Mouse (Mus musculus): Measurements from ENCODE around the gene Lix1l.
"Not testable (repeated sequence)": the region's sequence is repeated elsewhere in the genome, so short reads cannot be mapped to it uniquely, and the experiment has no call there.

Lix1l gene

DNA sequence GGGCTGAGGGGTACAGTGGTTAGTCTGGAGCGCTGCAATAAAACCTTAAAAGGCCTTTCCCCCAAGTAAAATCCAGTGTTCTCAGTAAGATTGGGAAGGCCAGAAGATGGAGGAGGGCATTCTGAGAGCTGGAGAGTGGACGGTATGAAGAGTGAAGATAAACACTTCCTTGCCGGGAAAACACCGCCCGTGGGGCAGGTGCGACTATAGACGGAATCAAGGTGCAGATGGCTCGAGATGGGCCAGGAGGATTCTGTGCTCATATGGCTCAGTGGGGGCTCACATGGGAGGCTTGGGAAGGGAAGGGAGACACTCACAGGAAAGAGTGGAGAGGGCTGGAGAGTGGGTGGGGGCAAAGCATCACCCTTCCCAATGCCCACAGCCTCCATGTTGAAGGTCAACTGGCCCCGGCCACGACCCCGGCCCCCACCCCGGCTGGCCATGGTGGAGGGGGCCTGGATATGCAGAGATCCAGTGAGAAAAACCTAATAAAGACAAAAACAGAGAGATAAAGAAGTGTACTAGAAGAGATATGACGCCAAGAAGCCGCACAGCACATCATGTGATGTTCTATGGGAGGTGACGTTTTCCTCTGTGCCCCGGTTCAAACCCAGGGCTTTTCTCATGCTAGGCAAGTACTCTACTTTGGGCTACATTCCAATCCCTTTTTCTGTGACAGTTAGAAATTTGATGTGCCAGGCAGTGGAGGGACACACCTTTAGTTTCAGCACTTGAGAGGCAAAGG is 19.0 kb upstream of the Lix1l start:
- DNase-seq (ENCODE audit: low read depth, low spot score), result no peak

DNA sequence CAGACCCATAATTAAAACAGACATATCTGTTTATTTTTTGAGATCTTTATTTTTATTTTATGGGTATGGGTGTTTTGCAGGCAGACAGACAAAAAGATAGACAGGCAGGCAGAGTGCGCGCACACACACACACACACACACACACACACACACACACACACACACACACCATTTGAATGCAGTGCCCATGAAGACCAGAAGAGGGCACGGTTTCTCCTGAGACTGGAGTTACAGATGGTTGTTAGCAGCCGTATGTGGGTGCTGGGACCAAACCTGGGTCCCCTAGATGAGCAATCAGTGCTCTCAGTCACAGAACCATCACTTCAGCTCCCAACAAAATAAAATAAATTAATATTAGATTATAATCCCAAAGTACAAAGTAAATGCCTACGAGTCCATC is 17.6 kb upstream of the Lix1l start:
- DNase-seq (ENCODE audit: low read depth, low spot score), result no peak

GRCm38 (mm10) chr3:96590657-96591056 is 10.3 kb upstream of the Lix1l start:
- DNase-seq (ENCODE audit: low read depth, low spot score), result no peak

- peak; percentile 68 for DNase-seq (ENCODE audit: low read depth, low spot score)
Observed at GRCm38 (mm10) chr3:96593374-96593773, 7.6 kb upstream of the Lix1l start.

DNA sequence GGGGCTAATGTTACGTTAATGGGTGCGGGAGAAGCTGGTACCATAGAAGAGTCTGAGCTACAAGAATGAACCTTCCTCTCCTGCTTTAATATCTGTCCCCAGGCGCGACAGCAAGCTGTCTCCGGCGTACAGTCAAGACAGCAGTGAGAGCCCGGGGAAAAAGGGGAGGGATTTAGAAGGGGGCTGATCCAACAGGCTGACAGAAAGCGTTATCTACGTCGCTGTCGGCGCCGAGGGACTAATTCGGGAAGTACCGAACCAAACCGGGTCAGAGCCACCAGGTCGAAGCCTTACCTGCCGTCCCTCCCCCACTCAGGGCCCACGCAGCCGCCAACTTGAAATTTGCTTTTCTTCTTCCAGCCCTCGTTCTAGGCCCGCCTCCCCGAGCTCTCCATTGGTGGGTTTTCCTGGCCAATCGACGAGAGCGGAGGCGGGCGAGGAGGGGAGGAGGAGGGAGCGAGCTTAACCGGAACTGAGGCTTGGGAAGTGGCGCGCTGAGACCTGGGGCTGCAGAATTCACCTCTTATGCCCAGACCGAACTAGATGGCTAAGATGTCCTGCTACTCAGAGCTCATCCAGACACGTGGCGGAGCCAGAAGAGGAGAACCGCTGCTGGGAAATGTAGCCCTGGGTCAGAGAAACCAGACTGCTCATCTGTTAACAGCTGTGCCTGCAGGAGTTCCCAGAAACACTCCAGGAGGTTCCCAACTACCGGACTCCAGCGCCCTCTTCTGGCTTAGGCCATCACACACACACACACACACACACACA is 7.0 kb upstream of the Lix1l start, which contains the start of gene Polr3gl:
TSS of gene Polr3gl (minus strand) at position 392 of the 771 bp plus-strand sequence.
- peak; percentile 98 for DNase-seq (ENCODE audit: low read depth, low spot score)

DNA sequence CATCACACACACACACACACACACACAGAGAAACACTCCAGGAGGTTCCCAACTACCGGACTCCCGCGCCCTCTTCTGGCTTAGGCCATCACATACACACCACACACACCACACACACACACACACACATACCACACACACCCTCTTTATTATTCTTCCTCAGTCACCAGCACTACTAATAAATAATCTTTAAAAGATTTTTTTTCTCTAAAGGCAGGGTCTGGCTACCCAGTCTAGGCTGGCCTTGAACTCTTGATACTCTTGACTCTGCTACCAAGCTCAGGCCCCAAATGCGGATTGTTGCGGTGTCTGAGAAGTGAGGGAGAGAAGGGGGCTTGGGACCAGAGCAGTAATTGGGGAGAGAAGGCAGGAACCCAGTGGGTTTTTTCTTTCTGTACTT is 6.1 kb upstream of the Lix1l start:
- DNase-seq (ENCODE audit: low read depth, low spot score), result no peak

DNA sequence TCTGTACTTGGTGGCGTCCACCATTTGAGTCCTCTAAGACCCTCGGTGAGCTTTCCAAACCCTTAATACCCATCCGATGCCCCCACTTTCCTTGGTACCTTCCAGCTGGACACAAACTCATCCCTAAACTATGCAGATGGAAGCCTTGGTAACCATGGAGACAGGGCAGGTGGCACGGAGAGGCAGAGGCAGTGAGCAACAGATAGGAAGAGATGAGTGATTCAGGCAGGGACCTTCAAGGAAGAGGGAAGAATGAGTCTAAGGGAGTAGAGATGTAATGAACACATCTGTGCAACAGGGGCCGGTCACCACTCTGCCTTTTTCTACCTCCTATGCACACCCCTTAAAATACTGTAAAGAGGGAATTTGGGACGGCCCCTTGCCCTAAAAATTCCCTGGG is 5.3 kb upstream of the Lix1l start:
- DNase-seq (ENCODE audit: low read depth, low spot score), result peak; percentile 91

DNA sequence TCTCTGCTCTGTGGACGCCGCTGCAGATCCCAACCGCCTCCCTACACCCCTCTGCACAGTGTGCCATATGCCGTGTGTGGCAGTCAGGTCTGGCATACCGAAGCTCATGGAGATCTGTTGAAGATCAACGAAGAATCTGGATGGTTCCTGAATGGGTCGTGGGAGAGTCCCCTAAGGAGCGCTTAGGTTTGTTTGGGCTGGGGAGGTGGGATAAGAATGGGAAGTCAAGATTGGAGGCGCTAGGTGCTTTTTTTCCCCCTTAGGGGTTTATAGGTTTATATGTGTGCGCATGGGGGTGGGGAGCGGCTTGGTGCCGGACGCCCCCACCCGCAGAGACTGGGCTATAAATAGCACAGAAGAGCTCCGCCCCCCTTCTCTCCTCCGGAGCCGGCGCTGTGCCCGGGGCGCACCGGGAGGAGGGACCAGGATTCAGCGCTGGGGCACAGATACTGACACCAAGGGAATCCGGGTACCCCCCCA is 4.7 kb upstream of the Lix1l start, which contains the start of gene Ankrd34a:
TSS of gene Ankrd34a (plus strand) at position 409 of the 480 bp plus-strand sequence.
- peak; percentile 94 for DNase-seq (ENCODE audit: low read depth, low spot score)

GRCm38 (mm10) chr3:96596855-96597254 is 4.1 kb upstream of the Lix1l start:
- DNase-seq (ENCODE audit: low read depth, low spot score), result peak; percentile 79

GRCm38 (mm10) chr3:96597435-96597891 is 3.5 kb upstream of the Lix1l start:
- peak; percentile 69 for DNase-seq (ENCODE audit: low read depth, low spot score)

DNA sequence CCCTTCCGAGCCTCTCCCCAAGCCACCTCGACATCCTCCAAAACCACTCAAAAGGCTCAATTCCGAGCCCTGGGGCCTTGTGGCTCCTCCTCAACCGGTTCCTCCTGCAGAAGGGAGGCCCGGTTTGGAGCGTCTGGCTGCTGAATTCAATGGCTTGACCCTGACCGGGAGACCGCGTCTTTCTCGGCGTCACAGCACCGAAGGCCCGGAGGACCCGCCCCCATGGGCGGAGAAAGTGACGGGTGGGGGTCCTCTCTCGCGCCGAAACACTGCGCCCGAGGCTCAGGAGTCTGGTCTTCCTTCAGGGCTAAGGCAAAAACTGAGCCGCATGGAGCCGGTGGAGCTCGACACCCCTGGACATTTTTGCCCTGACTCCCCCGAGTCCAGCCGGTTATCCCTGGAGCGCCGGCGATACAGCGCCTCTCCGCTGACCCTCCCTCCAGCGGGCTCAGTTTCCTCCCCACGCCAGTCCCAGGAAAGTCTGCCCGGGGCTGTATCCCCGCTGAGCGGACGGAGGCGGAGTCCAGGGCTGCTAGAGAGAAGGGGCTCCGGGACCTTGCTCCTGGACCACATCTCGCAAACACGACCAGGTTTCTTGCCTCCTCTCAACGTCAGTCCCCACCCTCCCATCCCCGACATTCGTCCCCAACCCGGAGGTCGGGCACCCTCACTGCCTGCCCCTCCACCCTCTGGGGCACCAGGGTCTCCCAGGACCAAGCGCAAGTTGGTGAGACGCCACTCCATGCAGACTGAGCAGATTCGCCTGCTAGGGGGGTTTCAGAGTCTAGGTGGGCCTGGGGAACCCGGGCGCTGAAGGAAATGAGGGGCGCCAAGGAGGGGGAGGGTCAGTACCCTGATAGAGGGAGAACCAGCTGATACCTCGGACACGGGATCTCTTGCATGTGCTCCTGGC is 2.5 kb upstream of the Lix1l start:
- peak; percentile 76 for DNase-seq (ENCODE audit: low read depth, low spot score)

- peak; percentile 36 for DNase-seq (ENCODE audit: low read depth, low spot score)
Observed at GRCm38 (mm10) chr3:96599069-96599393, 1.9 kb upstream of the Lix1l start.

GRCm38 (mm10) chr3:96599411-96599810 is 1.5 kb upstream of the Lix1l start:
- no peak for DNase-seq (ENCODE audit: low read depth, low spot score)

- peak; percentile 89 for DNase-seq (ENCODE audit: low read depth, low spot score)
Observed at GRCm38 (mm10) chr3:96601251-96601787, 370 bp downstream of the Lix1l start.

GRCm38 (mm10) chr3:96601941-96602703 is 1.2 kb downstream of the Lix1l start:
- DNase-seq (ENCODE audit: low read depth, low spot score), result peak; percentile 63

GRCm38 (mm10) chr3:96602704-96603084 is 1.7 kb downstream of the Lix1l start:
- peak; percentile 20 for DNase-seq (ENCODE audit: low read depth, low spot score)

DNA sequence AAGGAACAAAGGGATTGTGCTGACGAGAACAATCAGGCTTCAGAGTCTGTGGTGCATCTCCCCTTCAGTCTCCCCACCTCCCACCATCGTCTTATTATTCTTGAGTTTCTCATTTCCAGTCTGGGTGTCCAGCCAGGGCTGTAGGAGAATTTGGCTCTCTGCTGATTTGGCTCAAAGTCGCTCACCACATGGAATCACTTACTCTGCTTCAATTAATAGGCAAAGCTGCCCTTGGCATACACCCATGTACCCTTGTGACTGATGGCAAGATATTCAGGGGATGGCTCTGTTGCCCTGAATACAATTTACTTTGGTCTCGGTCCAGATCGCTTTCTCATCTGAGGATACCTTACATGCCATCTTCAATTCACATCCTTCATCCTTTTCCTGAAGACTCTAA is 2.4 kb downstream of the Lix1l start:
- DNase-seq (ENCODE audit: low read depth, low spot score), result peak; percentile 73

- DNase-seq (ENCODE audit: low read depth, low spot score), result not testable (repeated sequence)
Observed at GRCm38 (mm10) chr3:96606007-96606406, 5.1 kb downstream of the Lix1l start.

DNA sequence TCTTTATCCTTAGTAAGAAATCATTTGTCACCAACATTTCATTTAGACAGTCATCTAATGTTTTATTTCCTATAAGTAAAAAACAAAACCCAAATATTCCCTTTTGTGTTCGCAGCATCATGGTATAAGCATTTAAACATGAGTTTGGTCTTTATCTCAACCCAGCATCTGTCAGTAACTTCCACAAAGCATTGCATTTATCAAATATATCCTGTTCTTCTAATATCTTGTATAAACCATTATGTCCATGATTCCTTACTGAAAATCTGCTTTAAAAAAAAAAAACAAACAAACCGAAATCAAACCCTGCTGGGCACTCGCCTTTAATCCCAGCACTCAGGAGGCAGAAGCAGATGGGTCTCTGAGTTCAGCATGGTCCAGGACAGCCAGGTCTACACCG is 5.7 kb downstream of the Lix1l start:
- no peak for DNase-seq (ENCODE audit: low read depth, low spot score)

GRCm38 (mm10) chr3:96617941-96618340 is 17.0 kb downstream of the Lix1l start:
- no peak for DNase-seq (ENCODE audit: low read depth, low spot score)

- DNase-seq (ENCODE audit: low read depth, low spot score), result no peak
Observed at GRCm38 (mm10) chr3:96623201-96623600, 22.3 kb downstream of the Lix1l start.

All from brain, adult 2 months (tissue).